Mouse (Mus musculus): Measurements from ENCODE around the gene Itga8. TPM values are rescaled to one million over a fixed set of nuclear protein-coding genes. Genes with fewer than 3 reads are reported as not detected.

Gene Itga8
- polyA plus RNA-seq, 1 experiment = 0.77 TPM

- H3K27me3 ChIP-seq (ENCODE audit: control insufficient read depth, insufficient read depth, low read length) = no peaks in the 10 kb centered on the region
- H3K4me1 ChIP-seq (ENCODE audit: control insufficient read depth, insufficient read depth, low read length) = no peaks in the 10 kb centered on the region
- no peak overlapping the region for H3K4me3 ChIP-seq (replicated peaks; ENCODE audit: insufficient read depth, low read depth, low read length)
- WGBS = 58% methylated on average over 3 of the region's 3 CpGs
- TF ChIP-seq POLR2A (IDR thresholded peaks at IDR 0.05; ENCODE audit: borderline replicate concordance, insufficient read depth, low read length) (no peak), CTCF (IDR thresholded peaks at IDR 0.05; ENCODE audit: borderline replicate concordance, insufficient read depth, low read depth, low read length) (no peak)
- no peak overlapping the region for H3K27ac ChIP-seq (ENCODE audit: insufficient read depth, low read length)
- no peak for DNase-seq
These were observed 145.3 kb downstream of the Itga8 start for GRCm38 (mm10) chr2:12156401-12156800.

- Histone ChIP-seq H3K27me3 (ENCODE audit: control insufficient read depth, insufficient read depth, low read length) (no peaks in the 10 kb centered on the region), H3K4me3 (replicated peaks; ENCODE audit: insufficient read depth, low read depth, low read length) (no peak overlapping the region), H3K4me1 (ENCODE audit: control insufficient read depth, insufficient read depth, low read length) (no peaks in the 10 kb centered on the region), H3K27ac (ENCODE audit: insufficient read depth, low read length) (no peak overlapping the region)
- DNase-seq = no peak
- WGBS = 44% methylated on average over 6 of the region's 6 CpGs
- TF ChIP-seq CTCF (IDR thresholded peaks at IDR 0.05; ENCODE audit: borderline replicate concordance, insufficient read depth, low read depth, low read length) (no peak), POLR2A (IDR thresholded peaks at IDR 0.05; ENCODE audit: borderline replicate concordance, insufficient read depth, low read length) (no peak)
These were observed 147.0 kb downstream of the Itga8 start for GRCm38 (mm10) chr2:12154676-12155075.

- Histone ChIP-seq H3K4me1 (ENCODE audit: control insufficient read depth, insufficient read depth, low read length) (no peaks in the 10 kb centered on the region), H3K27me3 (ENCODE audit: control insufficient read depth, insufficient read depth, low read length) (no peaks in the 10 kb centered on the region), H3K4me3 (replicated peaks; ENCODE audit: insufficient read depth, low read depth, low read length) (no peak overlapping the region), H3K27ac (ENCODE audit: insufficient read depth, low read length) (no peak overlapping the region)
- WGBS = 83% methylated on average over 1 of the region's 1 CpGs
- DNase-seq = no peak
- TF ChIP-seq CTCF (IDR thresholded peaks at IDR 0.05; ENCODE audit: borderline replicate concordance, insufficient read depth, low read depth, low read length) (no peak), POLR2A (IDR thresholded peaks at IDR 0.05; ENCODE audit: borderline replicate concordance, insufficient read depth, low read length) (no peak)
These were observed 148.2 kb downstream of the Itga8 start for GRCm38 (mm10) chr2:12153551-12153950.

- Histone ChIP-seq H3K4me1 (ENCODE audit: control insufficient read depth, insufficient read depth, low read length) (no peaks in the 10 kb centered on the region), H3K27ac (ENCODE audit: insufficient read depth, low read length) (no peak overlapping the region), H3K27me3 (ENCODE audit: control insufficient read depth, insufficient read depth, low read length) (no peaks in the 10 kb centered on the region), H3K4me3 (replicated peaks; ENCODE audit: insufficient read depth, low read depth, low read length) (no peak overlapping the region)
- no peak for DNase-seq
- 77% methylated on average over 2 of the region's 2 CpGs for WGBS
- TF ChIP-seq CTCF (IDR thresholded peaks at IDR 0.05; ENCODE audit: borderline replicate concordance, insufficient read depth, low read depth, low read length) = no peak
- no peak for TF ChIP-seq POLR2A (IDR thresholded peaks at IDR 0.05; ENCODE audit: borderline replicate concordance, insufficient read depth, low read length)
These were observed 153.8 kb downstream of the Itga8 start for GRCm38 (mm10) chr2:12147902-12148301.

GRCm38 (mm10) chr2:12146612-12147011 lies 155.1 kb downstream of the Itga8 start:
- Histone ChIP-seq H3K4me1 (ENCODE audit: control insufficient read depth, insufficient read depth, low read length) (no peaks in the 10 kb centered on the region), H3K27me3 (ENCODE audit: control insufficient read depth, insufficient read depth, low read length) (no peaks in the 10 kb centered on the region), H3K27ac (ENCODE audit: insufficient read depth, low read length) (no peak overlapping the region), H3K4me3 (replicated peaks; ENCODE audit: insufficient read depth, low read depth, low read length) (no peak overlapping the region)
- TF ChIP-seq CTCF (IDR thresholded peaks at IDR 0.05; ENCODE audit: borderline replicate concordance, insufficient read depth, low read depth, low read length) = no peak
- no peak for TF ChIP-seq POLR2A (IDR thresholded peaks at IDR 0.05; ENCODE audit: borderline replicate concordance, insufficient read depth, low read length)
- no peak for DNase-seq
- 54% methylated on average over 2 of the region's 2 CpGs for WGBS

GRCm38 (mm10) chr2:12138765-12139368 lies 162.9 kb downstream of the Itga8 start:
- Histone ChIP-seq H3K27ac (ENCODE audit: insufficient read depth, low read length) (no peak overlapping the region), H3K27me3 (ENCODE audit: control insufficient read depth, insufficient read depth, low read length) (no peaks in the 10 kb centered on the region), H3K4me1 (ENCODE audit: control insufficient read depth, insufficient read depth, low read length) (no peaks in the 10 kb centered on the region), H3K4me3 (replicated peaks; ENCODE audit: insufficient read depth, low read depth, low read length) (no peak overlapping the region)
- TF ChIP-seq POLR2A (IDR thresholded peaks at IDR 0.05; ENCODE audit: borderline replicate concordance, insufficient read depth, low read length) (no peak), CTCF (IDR thresholded peaks at IDR 0.05; ENCODE audit: borderline replicate concordance, insufficient read depth, low read depth, low read length) (no peak)
- WGBS = 88% methylated on average over 5 of the region's 5 CpGs
- no peak for DNase-seq

- no peak overlapping the region for H3K4me3 ChIP-seq (replicated peaks; ENCODE audit: insufficient read depth, low read depth, low read length)
- DNase-seq = no peak
- no peak for TF ChIP-seq CTCF (IDR thresholded peaks at IDR 0.05; ENCODE audit: borderline replicate concordance, insufficient read depth, low read depth, low read length)
- TF ChIP-seq POLR2A (IDR thresholded peaks at IDR 0.05; ENCODE audit: borderline replicate concordance, insufficient read depth, low read length) = no peak
- H3K4me1 ChIP-seq (ENCODE audit: control insufficient read depth, insufficient read depth, low read length) = no peaks in the 10 kb centered on the region
- H3K27ac ChIP-seq (ENCODE audit: insufficient read depth, low read length) = no peak overlapping the region
- no peaks in the 10 kb centered on the region for H3K27me3 ChIP-seq (ENCODE audit: control insufficient read depth, insufficient read depth, low read length)
These were observed 175.1 kb downstream of the Itga8 start for GRCm38 (mm10) chr2:12126580-12126979.

GRCm38 (mm10) chr2:12115479-12115878 lies 186.2 kb downstream of the Itga8 start:
- DNase-seq = no peak
- no peaks in the 10 kb centered on the region for H3K27me3 ChIP-seq (ENCODE audit: control insufficient read depth, insufficient read depth, low read length)
- WGBS = 86% methylated on average over 2 of the region's 2 CpGs
- no peak overlapping the region for H3K4me3 ChIP-seq (replicated peaks; ENCODE audit: insufficient read depth, low read depth, low read length)
- no peak overlapping the region for H3K27ac ChIP-seq (ENCODE audit: insufficient read depth, low read length)
- TF ChIP-seq CTCF (IDR thresholded peaks at IDR 0.05; ENCODE audit: borderline replicate concordance, insufficient read depth, low read depth, low read length) = no peak
- no peak for TF ChIP-seq POLR2A (IDR thresholded peaks at IDR 0.05; ENCODE audit: borderline replicate concordance, insufficient read depth, low read length)
- H3K4me1 ChIP-seq (ENCODE audit: control insufficient read depth, insufficient read depth, low read length) = no peaks in the 10 kb centered on the region

Data from cerebellum, adult 2 months (tissue).